Mouse (Mus musculus) embryonic facial prominence, embryonic 14.5 days (tissue): ENCODE data around the gene Prdm5. TPM values are rescaled to one million over a fixed set of nuclear protein-coding genes. Genes with fewer than 3 reads are reported as not detected.

Experiments used
- ATAC-seq: fragments of 200-750 bp; cut with Nextera tagmentation; 2 replicates; pipeline ENCODE4 v1.8.0; 2017; ENCODE audit warnings: low read depth, moderate number of reproducible peaks, moderate TSS enrichment
- DNase-seq: peaks from one replicate; pipeline ENCODE4 v3.0.0-alpha.2; 2015; ENCODE audit warnings: low spot score
- H3K27ac ChIP-seq: fragments of 300-500 bp; sonication (generic); replicated peaks from 2 replicates; pipeline ENCODE4 v1.5.1; 2014; ENCODE audit warnings: low read depth, mild to moderate bottlenecking, low read length, moderate library complexity
- H3K27me3 ChIP-seq: fragments of 300-500 bp; sonication (generic); replicated peaks from 2 replicates; pipeline ENCODE4 v1.6.1; 2014; ENCODE audit warnings: low read length; ENCODE audit not compliant: control insufficient read depth, insufficient read depth
- H3K36me3 ChIP-seq: fragments of 300-500 bp; sonication (generic); 2 replicates; pipeline ENCODE4 v1.6.1; 2014; ENCODE audit warnings: low read length, mixed read lengths; ENCODE audit not compliant: control insufficient read depth, insufficient read depth
- H3K4me1 ChIP-seq: fragments of 300-500 bp; sonication (generic); 2 replicates; pipeline ENCODE4 v1.6.1; 2014; ENCODE audit warnings: antibody characterized with exemption, low read length; ENCODE audit not compliant: control insufficient read depth, insufficient read depth
- H3K4me2 ChIP-seq: fragments of 300-500 bp; sonication (generic); 2 replicates; pipeline ENCODE4 v1.6.1; 2014; ENCODE audit warnings: low read depth, mild to moderate bottlenecking, low read length, moderate library complexity, mixed read lengths
- H3K4me3 ChIP-seq: fragments of 300-500 bp; sonication (generic); 2 replicates; pipeline ENCODE4 v1.5.1; 2014; ENCODE audit warnings: low read depth, mild to moderate bottlenecking, low read length
- H3K9ac ChIP-seq: fragments of 300-500 bp; sonication (generic); 2 replicates; pipeline ENCODE4 v1.6.1; 2014; ENCODE audit warnings: low read depth, mild to moderate bottlenecking, low read length, moderate library complexity, mixed read lengths
- H3K9me3 ChIP-seq: fragments of 300-500 bp; sonication (generic); 2 replicates; pipeline ENCODE4 v1.6.1; 2016; ENCODE audit warnings: low read length; ENCODE audit not compliant: control insufficient read depth
- WGBS: fragments of 180-500 bp; shearing (Covaris S2); extraction: QIAGEN DNeasy Blood & Tissue Kit; methylation state at CpG from one replicate; pipeline ENCODE4 v1.1.7; 2014; 5-methylcytosine and 5-hydroxymethylcytosine counted together
- polyA plus RNA-seq: library from polyadenylated mRNA; unstranded; fragments of >200 nt; fragmentation: Nextera tagmentation; extraction: Ambion mirVana; gene quantifications from 2 replicates; pipeline ENCODE4 v1.2.1, GENCODE M21; 2014

Prdm5 gene
- polyA plus RNA-seq, 1 experiment from 2014 or later = 21.2 TPM

DNA sequence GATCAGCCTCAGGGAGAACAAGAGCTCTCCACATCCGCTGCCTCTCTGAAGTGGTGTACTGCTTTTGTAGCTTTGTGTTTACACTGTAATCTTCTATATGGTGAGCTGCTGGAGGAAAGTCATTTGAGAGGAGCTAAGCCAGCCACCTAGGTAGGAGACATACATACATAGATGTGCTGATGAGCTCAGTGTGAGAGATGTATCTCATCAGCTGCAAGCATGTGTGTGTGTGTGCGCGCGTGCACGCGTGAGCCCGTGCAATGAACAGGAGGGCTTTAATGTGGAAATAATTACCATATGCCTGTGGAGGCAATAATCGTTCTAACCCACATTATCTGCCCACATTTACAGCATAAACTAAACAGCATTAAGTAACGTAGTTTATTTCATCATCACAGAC lies 191.6 kb downstream of the Prdm5 start:
- no peaks in the 10 kb centered on the region for H3K36me3 ChIP-seq
- no peak overlapping the region for H3K27ac ChIP-seq
- no peaks in the 10 kb centered on the region for H3K27me3 ChIP-seq
- WGBS = 60% methylated on average over 9 of the region's 9 CpGs
- no peak overlapping the region for H3K4me2 ChIP-seq
- H3K4me3 ChIP-seq = no peak overlapping the region
- peaks cover 10% of the 10 kb centered on the region; the same call in 1 of the 2 replicates for H3K4me1 ChIP-seq
- DNase-seq = no peak
- no peak for ATAC-seq
- no peak overlapping the region for H3K9ac ChIP-seq
- 0 out of 2 replicates have a peak, but pooled peaks cover 3% of the 10 kb centered on the region for H3K9me3 ChIP-seq

Other genes with a start within 250 kb of the Prdm5 start
- gene Ndnf, start 107.4 kb upstream of the Prdm5 start, polyA plus RNA-seq = 11.3 and 12.3 TPM in 2 replicates
- not detected in 2 replicates for gene 4930544G11Rik, start 173.6 kb downstream of the Prdm5 start, polyA plus RNA-seq